Mouse (Mus musculus) MEL (cell line): ENCODE measurements at regions not wholly inside any gene's neighbourhood (a gene's known extent, or its start where the extent isn't known, plus 50 kb on each side); places are given as distances from the start of the nearest gene placed in this dataset.

Experiments used
- E2F4 ChIP-seq: IDR thresholded peaks from 2 replicates; pipeline ENCODE4 v1.6.1; 2011; ENCODE audit warnings: low read depth, low read length, improper control_type of control experiment, borderline replicate concordance
- GABPA ChIP-seq: IDR thresholded peaks from 2 replicates; pipeline ENCODE4 v1.6.1; 2012; ENCODE audit warnings: low read depth, mild to moderate bottlenecking, inconsistent platforms, low read length, improper control_type of control experiment, moderate library complexity
- GATA1 ChIP-seq: IDR thresholded peaks from 2 replicates; pipeline ENCODE4 v1.6.1; 2011; ENCODE audit warnings: low read depth, low read length, improper control_type of control experiment
- HCFC1 ChIP-seq: IDR thresholded peaks from 2 replicates; pipeline ENCODE4 v1.6.1; 2012; ENCODE audit warnings: low read depth, mild to moderate bottlenecking, inconsistent platforms, low read length, improper control_type of control experiment, moderate library complexity
- MAX ChIP-seq: IDR thresholded peaks from 2 replicates; pipeline ENCODE4 v1.6.1; 2011; ENCODE audit warnings: low read length, improper control_type of control experiment
- USF1 ChIP-seq: IDR thresholded peaks from 2 replicates; pipeline ENCODE4 v1.6.1; 2014; ENCODE audit warnings: low read depth, mild to moderate bottlenecking, inconsistent platforms, low read length, improper control_type of control experiment, moderate library complexity

DNA sequence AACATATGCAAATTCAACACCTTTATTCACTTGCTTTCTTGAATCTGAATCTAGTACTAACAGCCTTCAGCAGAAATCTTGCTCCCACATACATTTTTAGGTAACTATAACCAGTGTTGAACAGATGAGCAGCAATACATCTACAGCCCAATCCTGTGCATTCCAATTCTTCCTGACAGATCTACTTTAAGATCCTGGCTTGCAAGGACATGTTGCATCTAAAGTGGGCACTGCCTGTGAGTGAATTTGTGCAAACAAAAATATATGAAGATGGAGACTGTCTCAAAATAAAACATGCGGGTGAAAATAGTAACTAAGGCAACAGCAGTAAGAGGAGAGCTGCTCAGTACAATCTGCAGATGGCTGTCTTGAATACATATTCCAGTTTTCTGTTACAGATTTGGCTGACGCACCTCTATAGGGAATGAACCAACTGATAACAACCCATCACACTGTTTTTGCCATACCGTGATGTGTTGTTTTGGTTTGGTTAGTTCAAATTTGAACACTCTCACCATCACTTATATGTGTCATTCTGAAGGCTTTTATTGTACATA lies 375.2 kb upstream of the Gm10801 start:
- no peak for TF ChIP-seq GABPA
- TF ChIP-seq E2F4 = no peak
- TF ChIP-seq MAX = no peak
- no peak for TF ChIP-seq HCFC1
- no peak for TF ChIP-seq USF1
- no peak for TF ChIP-seq GATA1
